Mouse (Mus musculus): ENCODE results near the gene Cfap58.
A peak's percentile ranks its signal among the peaks of the same experiment; 100 is the strongest.

Gene Cfap58

DNA sequence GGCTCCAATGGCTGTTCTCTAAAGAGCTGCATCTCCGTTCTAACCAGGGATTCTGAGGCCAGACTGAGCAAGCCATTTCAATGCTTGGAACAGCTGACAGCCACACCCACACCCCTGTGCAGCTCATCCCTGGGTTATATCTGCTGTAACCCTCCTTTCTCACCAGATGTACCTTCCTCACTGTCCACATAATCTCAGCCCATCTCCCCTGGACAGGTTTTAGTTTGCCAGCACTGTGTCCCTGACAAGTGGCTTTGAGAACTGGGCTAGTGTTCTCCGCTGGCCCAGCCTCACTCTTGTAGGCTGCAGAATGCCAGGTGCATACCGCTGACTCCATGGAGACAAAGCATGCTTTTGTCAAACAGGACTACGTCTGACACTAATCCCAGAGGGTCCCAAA is 20.1 kb upstream of the Cfap58 start:
- no peak for DNase-seq (ENCODE audit: low spot score in 2 of 2)

DNA sequence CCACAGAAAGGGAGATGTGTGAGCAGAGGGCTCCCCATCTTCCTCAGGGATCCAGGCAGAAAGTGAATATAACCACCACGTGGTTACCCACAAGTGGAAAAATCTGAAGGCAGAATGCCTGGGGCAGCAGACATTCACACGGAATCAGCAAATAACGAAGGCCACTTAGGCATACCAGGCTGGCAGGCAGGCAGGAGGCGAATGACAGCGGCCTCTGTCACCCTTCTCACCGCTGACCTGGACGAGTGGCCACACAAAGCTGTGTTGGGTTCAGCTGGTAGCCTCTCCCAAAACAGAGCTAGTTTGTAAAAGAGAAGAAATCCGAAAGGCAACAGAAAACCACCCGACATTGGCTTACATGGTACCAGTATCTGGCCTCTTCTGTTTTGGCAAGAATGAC is 19.5 kb upstream of the Cfap58 start:
- DNase-seq (ENCODE audit: low spot score in 2 of 2), result no peak

DNA sequence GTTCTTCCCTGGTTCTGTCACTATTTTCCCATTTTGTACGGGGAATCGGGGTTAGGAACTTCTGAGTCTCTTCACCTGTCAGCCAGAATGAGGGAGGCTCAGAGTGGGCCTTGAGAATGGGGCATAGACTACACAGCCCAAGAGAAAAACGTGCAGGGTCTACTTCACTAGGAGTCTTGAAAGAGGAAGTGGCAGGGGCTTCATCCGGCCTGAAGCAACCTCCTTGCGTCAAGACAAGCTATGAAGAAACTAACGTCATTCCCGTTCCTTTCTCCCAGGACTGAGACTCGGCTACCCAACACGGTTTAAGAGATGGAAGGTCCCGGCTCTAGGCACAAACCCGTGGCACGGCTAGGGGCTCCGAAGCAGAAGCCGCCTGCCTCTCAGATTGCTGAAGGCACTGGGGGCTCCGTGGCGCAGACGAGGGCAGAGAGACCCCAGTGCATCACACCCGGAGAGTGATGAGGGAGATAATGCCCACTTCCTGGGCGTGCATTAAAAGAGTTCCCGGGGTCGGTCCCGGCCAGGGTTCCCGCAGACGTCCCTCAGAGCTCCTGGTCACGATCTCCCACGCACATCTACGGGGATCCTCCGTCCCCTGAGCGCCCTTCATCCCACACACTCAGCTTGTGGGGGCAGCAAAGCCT is 18.9 kb upstream of the Cfap58 start:
- DNase-seq (ENCODE audit: low spot score in 2 of 2), result no peak

DNA sequence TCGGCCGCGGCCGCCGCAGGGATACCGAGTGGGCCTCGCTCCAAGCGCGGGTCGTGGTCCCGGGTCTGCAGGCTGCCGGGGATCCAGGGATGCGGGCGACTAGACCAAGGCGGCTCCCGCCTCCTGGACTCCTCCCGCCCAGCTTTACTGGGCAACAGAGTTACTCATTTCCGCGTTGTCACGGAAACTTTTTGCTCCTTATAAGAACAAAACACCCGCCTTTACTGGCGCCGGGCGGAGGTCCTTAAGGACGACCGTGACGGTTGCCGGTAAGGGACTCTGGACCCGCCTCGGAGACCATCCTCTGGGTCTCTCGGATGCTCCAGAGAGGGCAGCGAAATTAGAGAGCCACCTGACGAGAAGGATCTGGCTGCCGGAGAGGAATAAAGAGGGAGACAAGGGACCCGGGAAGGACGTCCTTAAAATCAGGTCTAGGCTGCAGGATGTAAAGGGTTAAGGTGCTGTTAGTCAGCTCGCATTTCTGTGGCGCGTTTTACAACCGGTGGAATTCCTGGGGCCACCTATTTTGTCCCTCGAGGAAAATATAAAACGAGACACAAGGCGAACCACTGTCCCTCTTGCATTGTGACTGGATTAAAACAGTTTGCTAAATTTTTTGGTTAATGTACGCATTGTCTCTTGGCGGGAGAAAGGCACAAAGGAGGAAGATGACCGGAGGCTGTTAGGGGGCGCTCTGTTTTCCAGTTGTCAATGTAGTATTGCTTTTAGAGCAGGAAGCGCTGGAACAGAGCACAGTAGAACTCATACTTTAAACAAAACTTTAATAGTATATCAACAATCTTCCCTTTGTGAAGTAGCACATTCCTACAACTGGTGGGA is 18.1 kb upstream of the Cfap58 start, which contains the start of the genes Cfap43 and Itprip:
Gene Cfap43 (minus strand): TSS at position 162 of the 840 bp plus-strand sequence.
Gene Itprip (minus strand): TSS at position 174 of the 840 bp plus-strand sequence.
- DNase-seq (ENCODE audit: low spot score in 2 of 2), result peak; percentile 73 to 76

DNA sequence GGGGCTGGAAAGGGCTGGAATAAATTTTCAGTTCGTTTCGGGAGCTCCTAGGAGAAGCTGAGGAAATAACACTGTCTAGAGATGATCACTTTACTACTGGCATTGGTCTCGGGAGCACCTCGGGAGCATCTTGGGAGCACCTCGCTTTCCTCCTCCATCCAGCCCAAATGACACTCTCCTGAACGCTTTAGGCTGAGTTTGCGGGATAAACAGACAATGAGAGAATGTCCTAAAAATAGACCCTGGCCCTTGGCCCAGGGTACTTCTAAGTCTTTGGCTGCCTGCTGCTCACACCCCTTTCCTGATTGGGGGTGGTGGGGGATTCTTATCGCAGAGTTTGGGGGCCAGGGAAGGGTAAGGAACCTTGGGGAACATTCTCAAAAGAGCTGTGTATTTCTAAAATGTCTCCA is 17.5 kb upstream of the Cfap58 start:
- DNase-seq (ENCODE audit: low spot score in 2 of 2), result no peak

DNA sequence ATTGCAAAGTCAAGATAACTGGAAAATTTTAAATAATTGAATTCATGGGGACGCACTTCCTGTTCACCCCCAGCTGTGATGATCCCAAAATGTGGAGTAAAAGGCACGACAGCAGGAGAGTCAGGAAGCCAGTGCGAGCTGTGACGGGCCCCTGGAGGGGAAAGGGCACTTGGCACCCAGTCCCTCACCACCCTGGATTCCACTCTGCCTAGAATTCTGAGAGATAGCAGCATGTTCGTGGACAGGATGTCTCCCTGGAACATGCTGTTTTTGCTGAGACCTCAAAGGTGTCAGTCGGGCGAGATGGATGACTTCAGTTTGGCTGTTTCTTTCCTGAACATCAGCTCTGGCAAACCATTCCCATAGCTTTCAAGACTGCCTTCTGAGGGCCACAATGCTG is 11.7 kb upstream of the Cfap58 start:
- no peak for DNase-seq (ENCODE audit: low spot score in 2 of 2)

DNA sequence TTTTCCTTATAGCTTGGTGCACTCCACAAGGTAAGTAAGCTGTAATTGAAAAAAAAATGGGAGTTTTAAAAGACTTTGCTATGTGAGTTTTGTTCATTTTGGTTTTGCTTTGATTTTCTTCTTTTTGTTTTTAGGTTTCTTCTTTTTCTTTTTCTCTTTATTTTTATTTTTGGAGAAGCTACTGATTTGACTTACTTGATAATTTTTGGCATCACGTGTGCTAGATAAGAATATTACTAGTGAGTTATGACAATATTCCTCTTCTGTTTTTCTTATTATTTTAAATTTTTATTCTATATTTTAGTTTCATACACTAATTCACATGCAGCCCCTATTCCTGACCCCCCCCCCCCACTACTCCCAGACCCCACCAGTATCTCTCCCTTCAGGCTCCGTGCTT is 10.4 kb upstream of the Cfap58 start:
- no peak for DNase-seq (ENCODE audit: low spot score in 2 of 2)

DNA sequence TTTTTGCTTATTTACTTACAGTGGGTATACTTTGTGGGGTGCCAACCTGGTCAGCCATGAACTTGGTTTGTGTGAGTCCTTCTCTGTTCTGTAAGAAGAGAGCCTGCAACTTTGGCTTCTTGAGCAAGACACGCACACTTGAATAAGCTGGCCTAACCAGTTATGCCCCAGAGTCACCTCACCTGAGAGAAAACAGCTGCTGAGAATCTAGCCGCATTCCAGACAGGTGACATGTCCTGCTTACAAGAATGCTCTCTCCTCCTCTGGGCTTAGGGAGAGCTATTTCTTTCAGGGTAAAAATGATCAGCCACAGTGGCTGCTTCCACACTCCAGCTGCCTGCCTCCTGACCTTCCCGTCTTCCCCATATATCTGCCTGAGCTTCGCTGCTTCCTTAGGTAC is 8.4 kb upstream of the Cfap58 start:
- DNase-seq (ENCODE audit: low spot score in 2 of 2), result no peak

DNA sequence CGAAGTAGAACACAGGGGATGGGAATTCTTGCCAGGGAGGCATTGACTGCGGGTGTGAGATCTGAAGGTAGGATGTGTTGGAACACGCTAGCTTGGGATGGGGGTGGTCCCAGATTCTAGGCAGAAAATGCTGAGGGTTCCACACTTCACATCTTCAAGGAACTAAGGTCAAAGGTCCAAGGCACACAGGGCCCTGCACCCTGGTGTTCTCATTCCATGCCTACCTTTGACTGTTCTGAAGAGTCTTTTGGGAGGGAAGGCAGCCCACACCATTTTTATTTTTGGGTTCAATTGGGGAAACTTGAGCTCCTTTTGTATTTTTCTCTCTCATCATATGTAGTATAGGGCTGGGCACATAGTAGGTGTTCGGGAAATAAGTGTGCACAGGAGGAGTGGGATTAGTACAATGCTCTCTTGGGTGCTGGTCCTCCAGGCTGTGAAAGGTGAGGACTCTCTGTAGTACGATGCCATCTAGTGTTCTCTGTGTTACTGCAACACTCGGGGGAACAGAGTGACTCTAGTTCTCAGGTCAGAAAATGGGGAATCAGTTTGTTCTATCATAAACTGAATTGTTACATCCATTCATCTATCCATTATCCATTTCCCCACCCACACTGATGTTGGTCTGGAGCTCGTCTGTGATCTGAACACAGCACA is 5.4 kb upstream of the Cfap58 start:
- DNase-seq (ENCODE audit: low spot score in 2 of 2), result no peak

DNA sequence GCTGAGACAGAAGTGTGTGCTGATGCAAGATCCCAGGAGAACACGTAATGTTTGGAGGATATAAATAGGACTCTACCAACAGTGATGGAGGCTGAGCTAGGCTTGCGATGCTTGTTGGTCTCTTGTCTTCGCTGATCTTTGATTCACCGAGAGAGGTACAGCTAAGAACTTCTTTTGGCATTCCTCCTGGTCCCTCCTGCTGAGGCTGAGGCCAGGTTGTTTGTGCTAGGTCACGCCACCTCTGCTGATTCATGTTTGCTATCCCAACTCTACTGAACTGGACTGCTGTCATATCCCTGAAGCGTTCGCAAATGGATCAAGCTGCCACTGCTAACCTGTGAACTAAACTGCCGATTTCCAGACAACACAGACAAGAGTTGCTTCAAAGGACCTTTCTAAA is 3.3 kb upstream of the Cfap58 start:
- no peak for DNase-seq (ENCODE audit: low spot score in 2 of 2)

DNA sequence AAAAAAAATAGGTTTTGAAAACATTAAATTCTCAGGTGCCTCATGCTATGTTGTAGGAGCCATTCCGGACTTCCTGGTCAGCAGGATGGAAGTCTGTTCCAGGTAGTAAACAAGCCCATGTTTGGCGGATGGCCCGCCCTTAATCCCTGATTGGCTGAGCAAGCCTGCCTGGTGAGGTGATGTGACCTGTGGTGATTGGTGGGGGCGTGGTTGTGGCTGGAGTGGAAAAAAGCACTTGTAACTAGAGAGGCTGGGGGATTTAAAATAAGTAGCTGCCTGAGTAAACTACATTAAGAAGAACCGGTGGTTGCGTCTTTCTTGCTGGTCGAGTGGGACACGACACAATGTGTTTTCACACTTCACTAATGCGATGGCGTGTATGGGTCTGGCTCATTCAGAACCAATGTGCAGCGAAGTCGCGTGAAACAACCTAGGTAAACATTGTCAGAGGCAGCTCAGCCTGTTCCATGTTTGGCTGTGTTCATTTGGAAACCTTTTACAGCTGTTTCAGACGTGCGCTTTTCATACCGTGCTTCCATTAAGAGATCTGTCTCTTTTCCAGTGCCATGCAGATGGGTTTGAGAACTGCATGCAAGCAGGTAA is 2.7 kb upstream of the Cfap58 start:
- DNase-seq (ENCODE audit: low spot score in 2 of 2), result no peak

DNA sequence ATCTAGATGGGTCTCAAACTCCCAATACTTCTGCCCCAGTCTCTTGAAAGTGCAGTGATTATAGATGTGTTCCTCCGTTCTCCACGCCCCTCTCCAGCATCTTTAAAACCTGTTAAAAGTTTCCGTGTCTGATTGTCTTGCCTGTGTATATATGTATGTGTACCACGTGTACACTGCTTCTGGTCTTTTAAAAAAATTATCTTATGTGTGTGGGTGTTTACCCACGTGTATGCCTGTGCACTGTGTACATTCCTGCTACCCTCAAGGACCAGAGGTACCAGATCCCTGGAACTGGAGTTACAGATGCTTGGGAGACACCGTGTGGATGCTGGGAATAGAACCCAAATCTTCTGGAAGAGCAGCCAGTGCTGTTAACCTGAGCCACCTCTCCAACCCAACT is 1.9 kb upstream of the Cfap58 start:
- DNase-seq (ENCODE audit: low spot score in 2 of 2), result no peak

DNA sequence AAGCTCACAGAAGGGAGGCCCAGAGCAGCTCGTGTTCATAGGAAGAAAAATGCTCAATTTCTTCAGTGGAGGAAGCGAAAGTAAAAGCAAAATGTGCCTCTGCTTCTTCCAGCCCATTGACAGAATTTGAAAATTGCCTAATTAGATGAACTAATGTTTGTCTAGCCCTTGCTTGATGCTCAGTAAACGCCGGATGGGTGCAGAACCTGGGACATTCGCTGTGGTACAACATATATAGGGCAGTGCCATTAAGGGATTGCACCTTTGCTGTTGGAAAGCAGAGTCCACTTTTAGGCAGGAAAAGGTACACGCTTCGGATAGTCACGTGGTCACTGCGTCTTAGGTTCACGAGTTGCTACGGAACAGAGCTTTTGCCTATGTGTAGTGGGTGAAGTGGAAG is 985 bp upstream of the Cfap58 start:
- DNase-seq (ENCODE audit: low spot score in 2 of 2), result no peak

DNA sequence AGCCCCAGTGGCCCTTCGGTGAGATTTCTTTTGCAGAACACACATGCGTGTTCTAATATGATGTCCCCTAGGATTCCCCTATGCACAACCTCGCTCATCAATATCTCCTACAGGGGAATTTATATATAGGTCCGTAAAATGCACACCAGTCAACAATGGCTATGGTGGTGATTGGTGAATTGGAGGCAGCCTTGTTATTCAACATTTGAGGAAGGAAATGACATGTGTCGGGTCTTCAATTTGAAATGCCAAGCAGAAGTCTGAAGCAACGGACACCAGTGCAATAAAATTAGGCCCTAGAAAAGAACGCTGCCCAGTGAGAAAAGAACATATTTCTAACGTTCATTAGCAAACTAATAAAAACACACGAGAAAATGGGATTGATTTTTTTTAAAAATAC is 537 bp upstream of the Cfap58 start:
- DNase-seq (ENCODE audit: low spot score in 2 of 2), result no peak

DNA sequence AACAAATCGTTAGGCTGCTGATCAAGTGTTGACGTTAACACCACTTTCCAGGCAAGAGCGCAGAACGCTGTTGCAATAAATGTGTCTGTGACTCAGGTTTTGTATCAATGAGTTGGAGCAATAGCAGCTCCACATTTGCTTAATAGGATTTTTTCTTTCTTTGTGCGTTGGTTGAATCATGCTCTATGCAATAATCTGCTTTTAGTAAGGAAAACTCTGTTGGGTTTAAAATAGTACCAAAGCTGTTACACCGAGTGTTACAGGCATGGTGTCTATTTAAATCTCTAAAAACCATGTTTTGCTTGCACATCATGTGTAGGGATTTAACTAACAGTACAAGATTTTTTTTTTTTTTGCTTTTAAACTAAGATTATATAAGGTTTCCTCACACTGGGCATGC is 1.9 kb downstream of the Cfap58 start:
- DNase-seq (ENCODE audit: low spot score in 2 of 2), result no peak

DNA sequence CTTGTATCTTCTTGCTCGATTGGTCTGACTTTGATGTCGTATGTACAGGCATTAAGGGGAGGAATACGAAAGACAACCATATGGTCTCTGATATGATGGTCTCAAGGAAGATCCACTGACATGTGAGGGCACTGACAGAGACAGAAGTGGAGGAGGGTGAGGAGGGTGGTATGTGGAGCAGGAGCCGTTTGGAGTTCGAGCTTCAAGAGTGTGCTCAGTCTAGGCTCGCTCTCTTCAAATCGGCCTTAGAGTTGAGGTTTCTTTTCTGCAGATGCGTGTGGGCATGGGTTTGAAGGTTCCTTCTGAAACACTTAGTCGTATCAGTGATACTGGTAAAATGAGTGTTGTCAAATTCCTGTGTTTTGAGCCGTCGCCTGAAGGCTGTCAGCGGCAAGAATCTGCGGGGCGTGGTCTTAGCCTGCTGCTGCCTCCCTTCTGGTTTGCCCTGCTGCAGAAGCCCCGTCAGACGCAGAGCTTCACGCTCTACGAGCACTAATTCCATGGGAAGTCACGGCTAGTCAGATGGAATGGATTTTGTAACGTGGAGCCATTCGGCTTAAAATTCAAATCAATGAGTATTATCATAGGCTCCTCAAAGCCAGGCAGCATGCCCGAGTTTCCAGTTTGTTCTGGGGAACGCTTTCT is 9.5 kb downstream of the Cfap58 start:
- no peak for DNase-seq (ENCODE audit: low spot score in 2 of 2)

DNA sequence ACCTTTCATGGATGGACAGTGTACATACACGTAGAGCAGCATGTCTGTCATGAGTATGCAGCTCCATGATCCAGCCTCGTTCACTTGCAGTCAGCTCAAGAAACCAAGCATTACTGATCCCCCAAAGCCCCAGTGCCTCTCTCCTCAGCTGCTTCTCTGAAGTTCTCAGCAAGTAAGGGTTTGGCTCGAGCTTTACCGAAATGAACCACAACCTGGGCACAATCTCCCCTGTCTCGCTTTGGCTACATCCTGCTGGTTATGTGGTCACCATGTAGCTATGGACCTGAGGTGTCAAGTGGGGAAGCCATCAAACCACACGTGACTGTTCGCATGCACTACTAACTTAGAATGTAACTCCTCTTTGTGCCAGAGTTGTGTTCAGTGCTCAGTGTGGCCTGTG is 13.5 kb downstream of the Cfap58 start:
- DNase-seq (ENCODE audit: low spot score in 2 of 2), result no peak

DNA sequence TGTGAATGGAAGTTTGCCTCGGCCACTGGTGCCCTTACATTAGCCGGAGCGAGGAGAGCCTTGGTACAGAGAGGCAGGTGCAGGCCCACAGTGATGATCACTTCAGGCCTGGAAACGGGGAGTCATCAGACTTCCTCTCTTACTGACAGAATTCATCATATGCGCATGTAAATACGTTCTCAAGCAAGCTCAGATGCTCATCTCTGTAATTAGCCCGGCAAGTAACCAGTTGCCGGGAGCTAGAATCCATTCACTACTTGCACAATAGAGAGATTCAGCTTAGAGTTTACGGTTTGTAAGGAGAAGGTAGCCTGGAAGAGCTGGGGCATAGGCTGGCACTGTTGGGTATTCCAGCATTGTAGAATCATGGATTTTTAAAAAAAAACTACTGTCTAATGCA is 15.7 kb downstream of the Cfap58 start:
- no peak for DNase-seq (ENCODE audit: low spot score in 2 of 2)

DNA sequence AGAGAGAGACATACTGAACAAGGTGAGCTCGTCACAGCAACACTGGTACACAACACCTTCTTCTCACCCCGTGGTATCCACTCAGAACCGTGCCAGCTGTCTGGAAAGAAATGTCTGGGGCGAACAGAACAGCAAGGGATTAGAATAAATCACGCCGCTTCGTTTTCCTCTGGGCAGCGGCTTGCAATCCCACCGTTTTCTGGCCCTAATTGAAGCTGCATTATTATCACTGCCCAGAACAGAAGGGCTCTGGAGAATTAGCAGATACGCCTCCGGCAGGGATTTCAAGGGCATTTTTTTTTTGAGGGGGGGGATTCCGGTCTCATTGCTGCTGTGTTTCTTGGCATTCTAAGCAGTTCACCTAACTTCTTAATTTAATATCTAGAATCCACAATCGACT is 20.7 kb downstream of the Cfap58 start:
- no peak for DNase-seq (ENCODE audit: low spot score in 2 of 2)

DNA sequence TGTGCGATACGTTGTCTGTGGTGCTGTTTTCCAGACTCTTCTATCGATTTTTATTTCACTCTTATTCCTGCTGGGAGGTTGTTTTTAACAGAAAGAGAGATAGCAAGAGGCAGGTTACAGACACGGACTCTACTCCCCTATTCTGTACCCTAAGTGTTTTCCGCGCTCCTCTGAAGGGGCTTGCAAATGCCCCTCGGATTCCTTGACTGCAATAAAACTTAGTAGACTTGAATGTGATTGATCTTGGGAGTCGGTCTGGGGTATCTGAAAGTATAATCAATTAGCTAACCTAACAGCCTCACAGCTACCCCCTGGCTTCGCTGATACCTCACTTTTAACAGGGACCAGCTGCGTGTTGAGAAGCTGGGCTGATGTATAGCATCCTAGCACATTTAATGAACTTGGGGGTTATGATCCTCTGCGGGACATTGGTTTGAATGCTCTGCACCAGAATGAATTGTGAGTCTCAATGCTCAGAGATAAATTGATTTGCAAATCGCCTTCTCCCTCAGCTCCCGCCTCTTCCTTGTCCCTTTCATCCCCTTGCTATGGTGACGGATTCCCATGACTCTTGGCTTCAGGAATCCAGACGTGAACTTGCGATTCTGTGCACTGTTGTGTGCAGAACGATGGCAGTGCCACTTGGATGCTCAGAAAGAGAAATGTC is 31.7 kb downstream of the Cfap58 start:
- no peak for DNase-seq (ENCODE audit: low spot score in 2 of 2)

DNA sequence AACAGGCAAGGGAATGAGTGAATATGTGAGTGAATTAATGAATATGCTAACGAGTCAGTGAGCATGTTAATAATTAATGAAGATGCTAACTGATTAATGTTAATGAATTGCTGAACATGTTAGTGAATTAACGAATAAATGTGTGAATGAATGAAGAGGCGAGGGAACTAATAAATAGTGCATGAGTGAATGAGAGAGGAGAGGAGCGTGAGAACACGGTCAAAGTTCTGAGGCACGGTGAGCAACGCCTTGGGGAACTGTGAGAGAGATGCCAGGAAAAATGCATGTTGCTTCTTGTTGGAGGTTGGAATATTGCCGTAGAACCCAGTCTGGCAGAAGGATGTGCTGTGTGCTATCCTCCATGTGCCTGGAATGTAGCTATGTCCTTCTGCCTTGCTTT is 33.6 kb downstream of the Cfap58 start:
- DNase-seq (ENCODE audit: low spot score in 2 of 2), result peak in 1 of 2 experiments; percentile 6

Data from right cerebral cortex, postnatal 10 days (tissue).